Mouse (Mus musculus) small intestine, adult 2 months (tissue): ENCODE results near the gene Cd101.

Experiments used
- CTCF ChIP-seq: fragments of 200-500 bp; IDR thresholded peaks from 2 replicates; pipeline ENCODE4 v1.5.1; 2012; ENCODE audit warnings: low read depth, mild to moderate bottlenecking, control low read depth, inconsistent platforms, low read length, moderate library complexity, mixed read lengths; ENCODE audit not compliant: insufficient replicate concordance, insufficient read length; ENCODE audit errors: extremely low read depth
- POLR2A ChIP-seq: fragments of 200-500 bp; IDR thresholded peaks from 2 replicates; pipeline ENCODE4 v1.6.1; 2012; ENCODE audit warnings: low read depth, mild to moderate bottlenecking, control low read depth, inconsistent platforms, low read length, moderate library complexity

DNA sequence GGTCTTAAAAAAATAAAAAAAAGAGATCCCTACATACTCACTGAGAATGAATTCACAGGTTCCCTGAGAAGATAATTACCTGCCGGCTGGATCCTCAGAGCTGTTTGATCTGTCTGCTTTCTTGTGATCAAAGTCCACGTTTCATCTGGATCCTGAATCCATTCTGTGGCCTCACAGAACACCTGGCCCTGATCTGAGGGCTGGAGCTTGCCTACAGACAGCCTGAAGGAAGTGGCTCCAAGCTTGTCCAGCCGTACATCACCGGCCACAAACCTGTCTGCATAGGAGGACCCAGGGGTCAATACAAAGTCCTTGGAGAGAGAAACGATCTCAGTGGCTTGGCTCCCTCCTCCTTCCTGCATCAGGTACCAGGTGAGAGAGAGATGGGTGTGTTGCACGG is 10.9 kb downstream of the Cd101 start:
- TF ChIP-seq POLR2A (no peak), CTCF (no peak)
